Mouse (Mus musculus) 416B (cell line): ENCODE results near the gene Ppp1r1c.
"Not testable (repeated sequence)": the region's sequence is repeated elsewhere in the genome, so short reads cannot be mapped to it uniquely, and the experiment has no call there.

Experiments
- DNase-seq: peaks from one replicate; pipeline ENCODE4 v3.0.0; 2011; ENCODE audit warnings: low read depth

Gene Ppp1r1c

GRCm38 (mm10) chr2:79744164-79744563 is 36.6 kb downstream of the Ppp1r1c start:
- DNase-seq = no peak

GRCm38 (mm10) chr2:79751685-79752084 is 44.1 kb downstream of the Ppp1r1c start:
- DNase-seq = no peak

- DNase-seq = no peak
These were observed 52.4 kb downstream of the Ppp1r1c start for GRCm38 (mm10) chr2:79760018-79760417.

GRCm38 (mm10) chr2:79762723-79763388 is 55.3 kb downstream of the Ppp1r1c start:
- no peak for DNase-seq

- DNase-seq = no peak
These were observed 57.5 kb downstream of the Ppp1r1c start for GRCm38 (mm10) chr2:79765032-79765431.

GRCm38 (mm10) chr2:79765723-79766122 is 58.1 kb downstream of the Ppp1r1c start:
- DNase-seq = no peak

- DNase-seq = no peak
These were observed 61.0 kb downstream of the Ppp1r1c start for GRCm38 (mm10) chr2:79768625-79769024.

GRCm38 (mm10) chr2:79770307-79770706 is 62.7 kb downstream of the Ppp1r1c start:
- no peak for DNase-seq

GRCm38 (mm10) chr2:79774372-79774771 is 66.8 kb downstream of the Ppp1r1c start:
- peak; percentile 86 for DNase-seq

GRCm38 (mm10) chr2:79777801-79778200 is 70.2 kb downstream of the Ppp1r1c start:
- DNase-seq = peak; percentile 26

GRCm38 (mm10) chr2:79780772-79781171 is 73.2 kb downstream of the Ppp1r1c start:
- no peak for DNase-seq

GRCm38 (mm10) chr2:79785541-79786134 is 78.1 kb downstream of the Ppp1r1c start:
- DNase-seq = no peak

- no peak for DNase-seq
These were observed 78.9 kb downstream of the Ppp1r1c start for GRCm38 (mm10) chr2:79786467-79786866.

GRCm38 (mm10) chr2:79793186-79793585 is 85.6 kb downstream of the Ppp1r1c start:
- no peak for DNase-seq

GRCm38 (mm10) chr2:79797444-79797843 is 89.9 kb downstream of the Ppp1r1c start:
- DNase-seq = no peak

- DNase-seq = no peak
These were observed 91.0 kb downstream of the Ppp1r1c start for GRCm38 (mm10) chr2:79798627-79799026.

GRCm38 (mm10) chr2:79815708-79816484 is 108.3 kb downstream of the Ppp1r1c start:
- DNase-seq = no peak

- DNase-seq = no peak
These were observed 112.0 kb downstream of the Ppp1r1c start for GRCm38 (mm10) chr2:79819543-79819942.

- DNase-seq = no peak
These were observed 118.3 kb downstream of the Ppp1r1c start for GRCm38 (mm10) chr2:79825853-79826252.

GRCm38 (mm10) chr2:79839090-79839489 is 131.5 kb downstream of the Ppp1r1c start:
- DNase-seq = no peak

GRCm38 (mm10) chr2:79839513-79839912 is 131.9 kb downstream of the Ppp1r1c start:
- DNase-seq = no peak

GRCm38 (mm10) chr2:79847396-79847795 is 139.8 kb downstream of the Ppp1r1c start:
- DNase-seq = not testable (repeated sequence)

GRCm38 (mm10) chr2:79856874-79857273 is 149.3 kb downstream of the Ppp1r1c start:
- DNase-seq = no peak
